Mouse (Mus musculus) CH12.LX (cell line): ENCODE data around the gene Gabrr1. TPM values are rescaled to one million over a fixed set of nuclear protein-coding genes. Genes with fewer than 3 reads are reported as not detected.
"Not testable (repeated sequence)": the region's sequence is repeated elsewhere in the genome, so short reads cannot be mapped to it uniquely, and the experiment has no call there.

Experiments
- DNase-seq: peaks from one replicate; pipeline ENCODE4 v3.0.0-alpha.2; 2013; ENCODE audit errors: extremely low read depth
- H3K27ac ChIP-seq: 2 replicates; pipeline ENCODE4 v1.5.1; 2012; ENCODE audit warnings: low read depth, mild to moderate bottlenecking, control low read depth, moderate library complexity; ENCODE audit not compliant: insufficient read depth
- H3K27me3 ChIP-seq: replicated peaks from 2 replicates; pipeline ENCODE3; 2012; ENCODE audit warnings: inconsistent platforms
- H3K36me3 ChIP-seq, 2 experiments: replicated peaks in 1 of 2; 2 replicates each; pipeline versions ENCODE3 to v1.6.1; 2012; ENCODE audit warnings: inconsistent platforms in 1 of 2, low read length in 1 of 2, mild to moderate bottlenecking in 1 of 2, mixed read lengths in 1 of 2, moderate library complexity in 1 of 2; ENCODE audit not compliant: control insufficient read depth in 1 of 2, insufficient read depth in 1 of 2
- H3K4me1 ChIP-seq, 2 experiments: 2 replicates each; pipeline ENCODE4 v1.6.1; 2012; ENCODE audit warnings: inconsistent platforms in 1 of 2, moderate library complexity in 1 of 2; ENCODE audit not compliant: insufficient read depth in 2 of 2, control insufficient read depth in 1 of 2
- H3K4me2 ChIP-seq: 2 replicates; pipeline ENCODE4 v1.6.1; 2012; ENCODE audit warnings: low read depth, mild to moderate bottlenecking, control low read depth; ENCODE audit not compliant: poor library complexity, insufficient read depth, severe bottlenecking
- H3K4me3 ChIP-seq, 3 experiments: fragments of 150-350 bp in 1 of 3; sonication (generic) in 1 of 3; replicated peaks in 1 of 3; 2 replicates each; pipeline versions ENCODE3 to v1.5.1; 2011 to 2012; ENCODE audit warnings: low read depth in 2 of 3, low read length in 2 of 3, mild to moderate bottlenecking in 2 of 3, moderate library complexity in 2 of 3, control low read depth in 1 of 3, improper control_type of control experiment in 1 of 3, inconsistent platforms in 1 of 3, mixed read lengths in 1 of 3; ENCODE audit not compliant: poor library complexity in 1 of 3
- H3K79me2 ChIP-seq: replicated peaks from 2 replicates; pipeline ENCODE4 v1.6.1; 2012; ENCODE audit warnings: mild to moderate bottlenecking, moderate library complexity; ENCODE audit not compliant: control insufficient read depth, poor library complexity, insufficient read depth, severe bottlenecking; ENCODE audit errors: extremely low read depth
- H3K9ac ChIP-seq: 2 replicates; pipeline ENCODE4 v1.6.1; 2012; ENCODE audit warnings: low read depth, mild to moderate bottlenecking, control low read depth, moderate library complexity; ENCODE audit not compliant: insufficient read depth
- H3K9me3 ChIP-seq: replicated peaks from 2 replicates; pipeline ENCODE3; 2012; ENCODE audit warnings: low read length, inconsistent platforms, mixed read lengths
- BHLHE40 ChIP-seq: IDR thresholded peaks from 2 replicates; pipeline ENCODE4 v1.6.1; 2011; ENCODE audit warnings: mild to moderate bottlenecking, low read depth, low read length, improper control_type of control experiment
- CHD1 ChIP-seq: IDR thresholded peaks from 2 replicates; pipeline ENCODE4 v1.6.1; 2012; ENCODE audit warnings: low read depth, low read length, improper control_type of control experiment, inconsistent platforms
- CTCF ChIP-seq, 2 experiments: IDR thresholded peaks in 1 of 2; conservative IDR thresholded peaks in 1 of 2; 2 replicates each; pipeline ENCODE4 v1.5.1; 2011 to 2012; ENCODE audit warnings: low read depth in 2 of 2, low read length in 2 of 2, improper control_type of control experiment in 1 of 2, inconsistent platforms in 1 of 2, mild to moderate bottlenecking in 1 of 2, moderate library complexity in 1 of 2
- E2F4 ChIP-seq: IDR thresholded peaks from 2 replicates; pipeline ENCODE4 v1.6.1; 2011; ENCODE audit warnings: low read depth, low read length, improper control_type of control experiment; ENCODE audit not compliant: insufficient replicate concordance
- ELF1 ChIP-seq: IDR thresholded peaks from 2 replicates; pipeline ENCODE4 v1.6.1; 2014; ENCODE audit warnings: low read depth, mild to moderate bottlenecking, inconsistent platforms, low read length, improper control_type of control experiment
- EP300 ChIP-seq: IDR thresholded peaks from 2 replicates; pipeline ENCODE4 v1.6.1; 2011; ENCODE audit warnings: low read length, improper control_type of control experiment
- HCFC1 ChIP-seq: IDR thresholded peaks from 2 replicates; pipeline ENCODE4 v1.6.1; 2012; ENCODE audit warnings: low read depth, mild to moderate bottlenecking, inconsistent platforms, low read length, improper control_type of control experiment
- JUND ChIP-seq: conservative IDR thresholded peaks from 2 replicates; pipeline ENCODE4 v1.6.1; 2011; ENCODE audit warnings: low read depth, low read length, improper control_type of control experiment
- MAX ChIP-seq: IDR thresholded peaks from 2 replicates; pipeline ENCODE4 v1.6.1; 2011; ENCODE audit warnings: low read length, improper control_type of control experiment
- MAZ ChIP-seq: IDR thresholded peaks from 2 replicates; pipeline ENCODE4 v1.6.1; 2012; ENCODE audit warnings: low read depth, mild to moderate bottlenecking, inconsistent platforms, low read length, improper control_type of control experiment, moderate library complexity
- MXI1 ChIP-seq: IDR thresholded peaks from 2 replicates; pipeline ENCODE4 v1.6.1; 2011; ENCODE audit warnings: mild to moderate bottlenecking, low read depth, low read length, improper control_type of control experiment
- RAD21 ChIP-seq: IDR thresholded peaks from 2 replicates; pipeline ENCODE4 v1.6.1; 2011; ENCODE audit warnings: low read depth, mild to moderate bottlenecking, low read length, improper control_type of control experiment, moderate library complexity
- SIN3A ChIP-seq: IDR thresholded peaks from 2 replicates; pipeline ENCODE4 v1.6.1; 2012; ENCODE audit warnings: low read length, improper control_type of control experiment, inconsistent platforms
- SMC3 ChIP-seq: IDR thresholded peaks from 2 replicates; pipeline ENCODE4 v1.6.1; 2011; ENCODE audit warnings: low read depth, low read length, improper control_type of control experiment
- UBTF ChIP-seq: IDR thresholded peaks from 2 replicates; pipeline ENCODE4 v1.6.1; 2012; ENCODE audit warnings: low read depth, mild to moderate bottlenecking, inconsistent platforms, low read length, improper control_type of control experiment, moderate library complexity
- ZC3H11A ChIP-seq: IDR thresholded peaks from 2 replicates; pipeline ENCODE4 v1.6.1; 2012; ENCODE audit warnings: low read depth, mild to moderate bottlenecking, inconsistent platforms, low read length, improper control_type of control experiment
- ZNF384 ChIP-seq: IDR thresholded peaks from 2 replicates; pipeline ENCODE4 v1.6.1; 2012; ENCODE audit warnings: low read depth, low read length, improper control_type of control experiment, inconsistent platforms
- dilution Hi-C: fragments of 300-500 bp; cut with MboI; formaldehyde crosslinking; loops from 2 replicates; pipeline ENCODE4 v1.14.3; 2020; ENCODE audit warnings: low sequenced_read_pairs; ENCODE audit not compliant: extremely low pct_unique_long_range_greater_than_20kb, extremely low pct_ligation_motif_present
- in situ Hi-C: fragments of 300-500 bp; cut with MboI; formaldehyde crosslinking; loops from 3 replicates; pipeline ENCODE4 v1.14.3; 2019; ENCODE audit warnings: low sequenced_read_pairs, low pct_ligation_motif_present, low pct_unique_long_range_greater_than_20kb, mixed read lengths
- polyA plus RNA-seq: library from polyadenylated mRNA; unstranded; fragments of >175 nt; gene quantifications from 2 replicates; pipeline ENCODE4 v1.2.1, GENCODE M21; 2012; ENCODE audit warnings: low read depth; ENCODE audit not compliant: insufficient read length
- total RNA-seq, 2 experiments: library from RNA; depleted of rRNA; stranded (reverse); fragments of 300-350 nt in 1 of 2; fragments of >200 nt in 1 of 2; gene quantifications; 2 replicates each; pipeline ENCODE4 v1.2.3; 2012 to 2014

The Gabrr1 gene
- total and polyA plus RNA-seq, 3 experiments: 43.3 to 114 (median 82.0) TPM

DNA sequence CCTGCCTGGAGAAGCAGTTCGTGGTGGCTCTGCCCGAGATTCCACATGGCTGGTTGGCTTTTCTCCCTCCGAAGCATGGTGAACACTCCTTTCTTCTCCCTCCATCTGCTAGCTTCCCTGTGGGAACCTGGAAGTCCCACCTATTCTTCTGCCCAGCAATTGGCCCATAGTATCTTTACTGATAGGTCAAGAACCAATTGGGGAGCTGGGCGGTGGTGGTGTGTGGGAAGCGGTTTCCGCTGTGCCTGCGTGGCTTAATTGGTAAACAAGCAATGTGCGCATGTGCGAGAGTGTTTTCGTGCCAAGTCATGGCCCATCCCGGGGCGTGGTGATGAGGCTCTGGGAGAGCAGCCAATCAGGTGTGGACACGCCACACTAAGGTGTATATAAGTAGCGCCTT, 19.5 kb upstream of the Gabrr1 start:
- dilution Hi-C loops, H3K4me2 ChIP-seq, H3K27me3 ChIP-seq, H3K9ac ChIP-seq, DNase-seq, H3K79me2 ChIP-seq, H3K36me3 ChIP-seq: not testable (repeated sequence)
- H3K9me3 ChIP-seq: peaks cover 20% of the 10 kb centered on the region
- H3K27ac ChIP-seq: peak overlapping the region; percentile 60
- in situ Hi-C loops: loop anchor here (10.0 kb wide), 4 partner anchors 88 to 528 kb away; no protein-coding TSS in a partner anchor
- peaks cover 26 to 39% of the 10 kb centered on the region in 2 experiments for H3K4me1 ChIP-seq
- peak overlapping the region in 1 of 3 experiments; percentile 4 for H3K4me3 ChIP-seq

- H3K27ac ChIP-seq, H3K27me3 ChIP-seq, H3K9ac ChIP-seq, H3K4me1 ChIP-seq, H3K79me2 ChIP-seq, H3K4me3 ChIP-seq, H3K4me2 ChIP-seq, H3K36me3 ChIP-seq, dilution Hi-C loops: not testable (repeated sequence)
- peaks cover 21% of the 10 kb centered on the region for H3K9me3 ChIP-seq
- TF ChIP-seq ZC3H11A (peak; percentile 64), ZNF384 (peak; percentile 83), CTCF (conservative IDR thresholded peaks at IDR 0.05 in 1 of 2, IDR thresholded peaks at IDR 0.05 in 1 of 2; ENCODE audit: low read depth in 2 of 2, low read length in 2 of 2) (peak; percentile 26 to 85; a peak in 3 of 4 replicates), SMC3 (peak; percentile 86), JUND (0 out of 2 replicates have a peak, but pooled peaks have one; percentile 15), RAD21 (peak; percentile 86)
- peak; percentile 81 for DNase-seq
- in situ Hi-C loops: loop anchor here (10.0 kb wide), 4 partner anchors 94 to 534 kb away; no protein-coding TSS in a partner anchor
Observed at GRCm38 (mm10) chr4:33119118-33119517, 13.2 kb upstream of the Gabrr1 start.

GRCm38 (mm10) chr4:33124493-33124892, 7.8 kb upstream of the Gabrr1 start:
- Histone ChIP-seq H3K9ac (no peak overlapping the region), H3K4me2 (no peak overlapping the region), H3K79me2 (no peaks in the 10 kb centered on the region), H3K27me3 (no peaks in the 10 kb centered on the region), H3K4me1 (peaks cover 2 to 3% of the 10 kb centered on the region in 2 experiments; a peak in 2 of 4 replicates), H3K36me3 (no peaks in the 10 kb centered on the region)
- in situ Hi-C loops: no loop called here
- TF ChIP-seq RAD21 (peak; percentile 84), ELF1 (no peak), MAX (no peak), SMC3 (peak; percentile 96), BHLHE40 (no peak), HCFC1 (no peak), MAZ (no peak), CHD1 (no peak), ZC3H11A (peak; percentile 39), SIN3A (no peak), MXI1 (no peak), UBTF (no peak), E2F4 (no peak), EP300 (no peak), CTCF (conservative IDR thresholded peaks at IDR 0.05 in 1 of 2, IDR thresholded peaks at IDR 0.05 in 1 of 2; ENCODE audit: low read depth in 2 of 2, low read length in 2 of 2) (peak; percentile 65 to 95), ZNF384 (no peak)
- TF ChIP-seq, all 38 proteins: peak for 4
- no peak overlapping the region for H3K27ac ChIP-seq
- peaks cover 4% of the 10 kb centered on the region for H3K9me3 ChIP-seq
- dilution Hi-C loops: no loop called here
- peak; percentile 75 for DNase-seq
- H3K4me3 ChIP-seq: no peak overlapping the region
